Mouse (Mus musculus): ENCODE measurements around the gene Sult2a4. TPM values are rescaled to one million over a fixed set of nuclear protein-coding genes. Genes with fewer than 3 reads are reported as not detected.
"Not testable (repeated sequence)": the region's sequence is repeated elsewhere in the genome, so short reads cannot be mapped to it uniquely, and the experiment has no call there.

Gene Sult2a4
- polyA plus RNA-seq (2015; fragmentation: Nextera tagmentation; extraction: Ambion mirVana), result not detected in 2 replicates

DNA sequence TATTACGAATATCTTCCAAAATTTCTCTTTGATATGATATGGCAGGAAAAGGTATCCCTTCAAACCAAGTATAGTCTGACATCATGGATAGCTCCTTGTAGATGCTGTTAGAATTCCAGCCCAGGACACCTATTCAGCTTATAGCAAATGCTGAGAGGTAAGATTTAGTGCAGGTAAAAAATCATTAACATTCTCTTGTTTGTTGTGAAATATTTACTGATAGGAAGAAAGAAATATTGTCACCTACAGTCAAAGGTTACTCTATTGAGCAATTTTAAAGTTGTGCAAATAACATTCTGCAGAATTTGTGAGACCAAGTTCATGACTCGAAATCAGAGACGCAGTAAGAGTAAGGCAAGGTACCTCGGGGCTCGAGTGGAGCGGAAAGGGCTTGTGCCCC is at the start of gene Sult2a4:
Gene Sult2a4 (minus strand): TSS at position 101 of the 400 bp plus-strand sequence.
- not testable (repeated sequence) for H3K4me1 ChIP-seq (replicated peaks); H3K9ac ChIP-seq; H3K27me3 ChIP-seq; H3K27ac ChIP-seq; ATAC-seq (ENCODE audit: low FRiP score); H3K9me3 ChIP-seq; H3K36me3 ChIP-seq; H3K4me2 ChIP-seq; H3K4me3 ChIP-seq
- 92% methylated on average over 6 of the region's 6 CpGs for WGBS

DNA sequence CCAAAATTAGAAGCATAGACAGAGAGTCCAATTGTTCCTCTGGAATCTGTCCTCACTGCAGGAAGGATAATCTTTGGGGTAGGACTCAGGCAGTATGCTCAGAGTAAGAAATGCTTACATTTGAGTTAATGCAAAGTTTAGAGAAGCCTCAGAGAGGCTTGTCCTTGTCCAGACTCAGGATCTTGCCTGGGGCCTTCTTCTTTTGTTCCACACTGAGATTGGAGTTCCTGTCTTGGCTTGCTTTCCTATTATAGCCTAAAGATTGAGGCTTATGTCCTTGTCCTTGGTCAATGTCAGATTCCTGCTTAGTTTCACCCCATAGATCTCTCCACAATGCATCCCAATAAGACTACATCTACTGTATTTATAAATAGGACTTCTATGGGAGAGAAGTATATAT is 41.4 kb upstream of the Sult2a4 start:
- H3K4me3 ChIP-seq; H3K36me3 ChIP-seq; H3K27me3 ChIP-seq; H3K27ac ChIP-seq; H3K9ac ChIP-seq; H3K4me1 ChIP-seq (replicated peaks); H3K4me2 ChIP-seq; ATAC-seq (ENCODE audit: low FRiP score): not testable (repeated sequence)
- peaks cover 13% of the 10 kb centered on the region for H3K9me3 ChIP-seq

DNA sequence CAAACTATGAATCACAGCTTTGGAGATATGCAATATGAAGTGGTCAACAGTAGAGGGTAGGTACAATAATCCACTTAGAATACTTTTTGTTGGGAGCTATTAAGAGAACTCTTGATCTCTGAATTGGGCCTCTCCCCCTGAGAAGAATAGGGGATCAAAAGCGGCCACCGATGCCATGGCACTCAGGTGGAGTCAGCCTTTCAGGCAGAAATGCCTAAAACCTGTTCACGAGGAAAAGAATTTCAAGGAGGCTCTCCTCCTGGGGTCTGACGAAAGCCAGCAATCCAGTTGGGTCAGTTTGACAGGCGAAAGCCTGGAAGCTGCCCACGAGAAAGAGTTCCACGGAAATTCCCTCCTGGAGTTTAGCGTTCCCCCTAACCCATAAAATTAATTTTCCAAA is 23.7 kb upstream of the Sult2a4 start:
- H3K9ac ChIP-seq, result no peak overlapping the region
- no peak for ATAC-seq (ENCODE audit: low FRiP score)
- H3K4me2 ChIP-seq, result no peak overlapping the region
- H3K36me3 ChIP-seq, result no peaks in the 10 kb centered on the region
- H3K27ac ChIP-seq, result no peak overlapping the region
- no peaks in the 10 kb centered on the region for H3K4me1 ChIP-seq (replicated peaks)
- no peak overlapping the region for H3K4me3 ChIP-seq
- WGBS, result 90% methylated on average over 8 of the region's 8 CpGs
- H3K27me3 ChIP-seq, result no peaks in the 10 kb centered on the region
- peaks cover 17% of the 10 kb centered on the region; the same call in 1 of the 2 replicates for H3K9me3 ChIP-seq

DNA sequence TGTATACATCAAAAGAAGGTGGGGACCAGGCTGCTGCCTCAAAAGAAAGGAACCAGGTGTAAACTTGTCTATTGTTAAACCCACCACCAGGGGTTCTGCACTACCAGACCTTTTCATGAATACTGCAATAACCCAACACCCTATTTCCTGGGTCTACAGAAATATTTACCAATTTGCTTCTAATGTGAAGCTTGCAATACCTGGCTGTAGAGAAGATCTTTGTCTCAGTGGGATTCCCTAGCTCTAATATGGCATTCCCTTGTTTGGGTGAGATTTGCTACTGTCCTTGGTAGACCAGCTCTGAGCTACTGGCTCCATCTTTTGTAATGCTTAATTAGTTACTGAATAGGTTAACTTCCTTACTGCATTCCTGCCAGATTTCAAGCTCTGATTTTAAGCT is 21.3 kb upstream of the Sult2a4 start:
- H3K4me2 ChIP-seq; H3K27ac ChIP-seq; H3K36me3 ChIP-seq; H3K4me3 ChIP-seq; H3K9me3 ChIP-seq; H3K9ac ChIP-seq; H3K4me1 ChIP-seq (replicated peaks); H3K27me3 ChIP-seq; ATAC-seq (ENCODE audit: low FRiP score): not testable (repeated sequence)

Other genes with a start within 250 kb of the Sult2a4 start
- gene Sult2a1, start 152.2 kb downstream of the Sult2a4 start, polyA plus RNA-seq (2015; fragmentation: Nextera tagmentation; extraction: Ambion mirVana), result not detected in 2 replicates
- gene Sult2a3, start 133.4 kb upstream of the Sult2a4 start, polyA plus RNA-seq (2015; fragmentation: Nextera tagmentation; extraction: Ambion mirVana), result not detected in 2 replicates